Mouse (Mus musculus): ENCODE measurements at regions not wholly inside any gene's neighbourhood (a gene's known extent, or its start where the extent isn't known, plus 50 kb on each side); places are given as distances from the start of the nearest gene placed in this dataset.

- WGBS, result 71% methylated on average over 4 of the region's 4 CpGs
- Histone ChIP-seq H3K27me3 (ENCODE audit: control insufficient read depth, insufficient read depth, low read length) (no peaks in the 10 kb centered on the region), H3K27ac (no peak overlapping the region), H3K9ac (ENCODE audit: low read depth, low read length) (no peak overlapping the region), H3K4me3 (no peak overlapping the region), H3K36me3 (ENCODE audit: control insufficient read depth, insufficient read depth, low read length) (no peaks in the 10 kb centered on the region), H3K79me2 (replicated peaks; ENCODE audit: control insufficient read depth, insufficient read depth, low read length) (no peaks in the 10 kb centered on the region), H3K4me1 (ENCODE audit: control insufficient read depth, insufficient read depth, low read length) (no peaks in the 10 kb centered on the region)
- TF ChIP-seq EP300 (IDR thresholded peaks at IDR 0.05; ENCODE audit: insufficient read depth, low read depth, low read length) (no peak), CTCF (IDR thresholded peaks at IDR 0.05) (peak; percentile 31), POLR2A (IDR thresholded peaks at IDR 0.05; ENCODE audit: insufficient read depth, low read depth, low read length) (no peak)
- no peak for DNase-seq
- intact Hi-C loops (cut with DNase I), result no loop called here
Measured at GRCm38 (mm10) chr3:43783000-43783588, 1595.1 kb upstream of the Pcdh10 start.

DNA sequence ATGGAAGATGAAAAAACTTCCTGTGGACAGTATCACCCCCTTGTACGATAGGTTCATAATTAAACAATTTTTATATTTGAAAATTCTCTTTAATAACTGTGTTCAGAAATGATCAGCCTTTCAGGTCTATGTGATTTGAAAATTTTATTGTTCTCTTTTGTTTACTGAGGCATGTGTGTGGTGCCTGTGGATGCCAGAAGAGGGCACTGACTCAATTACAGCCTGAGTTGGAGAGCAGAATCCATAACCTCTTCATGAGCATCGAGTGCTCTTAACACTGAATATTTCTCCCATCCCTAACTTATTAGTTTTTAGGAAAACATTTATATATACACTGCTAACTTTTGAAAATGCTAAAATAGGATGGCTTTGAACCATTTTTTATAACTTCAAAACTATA, 1594.0 kb upstream of the Pcdh10 start:
- H3K27me3 ChIP-seq (ENCODE audit: control insufficient read depth, insufficient read depth, low read length), result no peaks in the 10 kb centered on the region
- H3K27ac ChIP-seq, result no peak overlapping the region
- intact Hi-C loops (cut with DNase I), result no loop called here
- no peak for TF ChIP-seq POLR2A (IDR thresholded peaks at IDR 0.05; ENCODE audit: insufficient read depth, low read depth, low read length)
- TF ChIP-seq EP300 (IDR thresholded peaks at IDR 0.05; ENCODE audit: insufficient read depth, low read depth, low read length), result no peak
- TF ChIP-seq CTCF (IDR thresholded peaks at IDR 0.05), result no peak
- H3K79me2 ChIP-seq (replicated peaks; ENCODE audit: control insufficient read depth, insufficient read depth, low read length), result no peaks in the 10 kb centered on the region
- no peak for DNase-seq
- no peak overlapping the region for H3K4me3 ChIP-seq
- no peaks in the 10 kb centered on the region for H3K4me1 ChIP-seq (ENCODE audit: control insufficient read depth, insufficient read depth, low read length)
- H3K9ac ChIP-seq (ENCODE audit: low read depth, low read length), result no peak overlapping the region
- H3K36me3 ChIP-seq (ENCODE audit: control insufficient read depth, insufficient read depth, low read length), result no peaks in the 10 kb centered on the region
- WGBS, result 59% methylated on average over 2 of the region's 2 CpGs
